Mouse (Mus musculus) cerebellum, adult 11 months (tissue): Measurements from ENCODE around the gene Sstr3.
A peak's percentile ranks its signal among the peaks of the same experiment; 100 is the strongest.

Experiments
- DNase-seq: peaks from one replicate; pipeline ENCODE4 v3.0.0; 2022

The Sstr3 gene

GRCm38 (mm10) chr15:78530671-78531450 lies 13.6 kb downstream of the Sstr3 start, which contains the start of gene C1qtnf6:
Gene C1qtnf6 (minus strand): TSS chr15:78531416.
- DNase-seq: peak; percentile 55

- DNase-seq: no peak
Measured at GRCm38 (mm10) chr15:78530141-78530540, 14.3 kb downstream of the Sstr3 start.

GRCm38 (mm10) chr15:78529428-78529990 lies 15.0 kb downstream of the Sstr3 start:
- DNase-seq: peak; percentile 55

GRCm38 (mm10) chr15:78528726-78529411 lies 15.6 kb downstream of the Sstr3 start:
- no peak for DNase-seq

GRCm38 (mm10) chr15:78527973-78528372 lies 16.5 kb downstream of the Sstr3 start:
- no peak for DNase-seq

GRCm38 (mm10) chr15:78524163-78524562 lies 20.3 kb downstream of the Sstr3 start:
- no peak for DNase-seq

- no peak for DNase-seq
Measured at GRCm38 (mm10) chr15:78521892-78522291, 22.6 kb downstream of the Sstr3 start.

- no peak for DNase-seq
Measured at GRCm38 (mm10) chr15:78521331-78521730, 23.2 kb downstream of the Sstr3 start.

- DNase-seq: no peak
Measured at GRCm38 (mm10) chr15:78520112-78520715, 24.3 kb downstream of the Sstr3 start.

- DNase-seq: no peak
Measured at GRCm38 (mm10) chr15:78518221-78518620, 26.3 kb downstream of the Sstr3 start.

GRCm38 (mm10) chr15:78515759-78516158 lies 28.7 kb downstream of the Sstr3 start:
- no peak for DNase-seq

- DNase-seq: peak; percentile 76
Measured at GRCm38 (mm10) chr15:78514393-78515146, 29.9 kb downstream of the Sstr3 start.

GRCm38 (mm10) chr15:78513019-78513418 lies 31.5 kb downstream of the Sstr3 start:
- DNase-seq: no peak

GRCm38 (mm10) chr15:78511951-78512350 lies 32.5 kb downstream of the Sstr3 start:
- no peak for DNase-seq

GRCm38 (mm10) chr15:78510736-78511135 lies 33.7 kb downstream of the Sstr3 start:
- DNase-seq: no peak

- no peak for DNase-seq
Measured at GRCm38 (mm10) chr15:78510121-78510576, 34.3 kb downstream of the Sstr3 start.

- no peak for DNase-seq
Measured at GRCm38 (mm10) chr15:78509297-78509899, 35.1 kb downstream of the Sstr3 start.

- no peak for DNase-seq
Measured at GRCm38 (mm10) chr15:78508443-78508842, 36.0 kb downstream of the Sstr3 start.

GRCm38 (mm10) chr15:78505541-78505940 lies 38.9 kb downstream of the Sstr3 start:
- no peak for DNase-seq

GRCm38 (mm10) chr15:78504816-78505215 lies 39.7 kb downstream of the Sstr3 start:
- DNase-seq: no peak

- no peak for DNase-seq
Measured at GRCm38 (mm10) chr15:78504013-78504412, 40.5 kb downstream of the Sstr3 start.
